Mouse (Mus musculus) small intestine, adult 2 months (tissue): ENCODE data around the gene Pef1. TPM values are rescaled to one million over a fixed set of nuclear protein-coding genes. Genes with fewer than 3 reads are reported as not detected.
A peak's percentile ranks its signal among the peaks of the same experiment; 100 is the strongest.

Source experiments
- H3K27ac ChIP-seq: fragments of 200-500 bp; 2 replicates; pipeline ENCODE4 v1.5.1; 2012; ENCODE audit warnings: low read depth, low read length, control low read depth, inconsistent platforms; ENCODE audit not compliant: insufficient read depth
- H3K27me3 ChIP-seq: fragments of 200-500 bp; 2 replicates; pipeline ENCODE4 v1.6.1; 2012; ENCODE audit warnings: mild to moderate bottlenecking, moderate library complexity, low read length, inconsistent platforms; ENCODE audit not compliant: control insufficient read depth, insufficient read depth
- H3K36me3 ChIP-seq: fragments of 200-500 bp; 2 replicates; pipeline ENCODE4 v1.6.1; 2012; ENCODE audit warnings: mild to moderate bottlenecking, low read length, control low read depth, inconsistent platforms; ENCODE audit not compliant: control insufficient read depth, insufficient read depth
- H3K4me1 ChIP-seq: fragments of 200-500 bp; 2 replicates; pipeline ENCODE4 v1.6.1; 2012; ENCODE audit warnings: low read length, inconsistent platforms, mixed read lengths; ENCODE audit not compliant: control insufficient read depth, insufficient read depth, insufficient read length
- H3K4me3 ChIP-seq: fragments of 200-500 bp; 2 replicates; pipeline ENCODE4 v1.5.1; 2012; ENCODE audit warnings: low read depth, mild to moderate bottlenecking, control low read depth, inconsistent platforms, low read length, moderate library complexity
- CTCF ChIP-seq: fragments of 200-500 bp; IDR thresholded peaks from 2 replicates; pipeline ENCODE4 v1.5.1; 2012; ENCODE audit warnings: low read depth, mild to moderate bottlenecking, control low read depth, inconsistent platforms, low read length, moderate library complexity, mixed read lengths; ENCODE audit not compliant: insufficient replicate concordance, insufficient read length; ENCODE audit errors: extremely low read depth
- POLR2A ChIP-seq: fragments of 200-500 bp; IDR thresholded peaks from 2 replicates; pipeline ENCODE4 v1.6.1; 2012; ENCODE audit warnings: low read depth, mild to moderate bottlenecking, control low read depth, inconsistent platforms, low read length, moderate library complexity
- WGBS: fragments of 180-500 bp; shearing (Covaris S2); methylation state at CpG from one replicate; pipeline ENCODE4 v1.1.7; 2018; 5-methylcytosine and 5-hydroxymethylcytosine counted together
- polyA plus RNA-seq: library from polyadenylated mRNA; depleted of rRNA; stranded (reverse); fragments of >200 nt; gene quantifications from 2 replicates; pipeline ENCODE4 v1.2.3, GENCODE M21; 2012

Pef1 gene
- polyA plus RNA-seq, 1 experiment, result 171 TPM

GRCm38 (mm10) chr4:130139214-130139492 is 36.8 kb downstream of the Pef1 start, which contains the start of gene Hcrtr1:
TSS of gene Hcrtr1 (minus strand) at chr4:130139359.
- no peaks in the 10 kb centered on the region for H3K36me3 ChIP-seq
- H3K4me1 ChIP-seq, result peaks cover 9% of the 10 kb centered on the region
- TF ChIP-seq CTCF (no peak), POLR2A (no peak)
- peaks cover 16% of the 10 kb centered on the region for H3K27me3 ChIP-seq
- peak within 1 kb of the TSS; percentile 26 for H3K4me3 ChIP-seq
- 1% methylated on average over 15 of the region's 15 CpGs for WGBS
- H3K27ac ChIP-seq, result no peak within 1 kb of the TSS

GRCm38 (mm10) chr4:130140992-130141402 is 38.6 kb downstream of the Pef1 start:
- H3K27ac ChIP-seq, result no peak overlapping the region
- WGBS, result 59% methylated on average over 9 of the region's 9 CpGs
- H3K4me1 ChIP-seq, result peaks cover 9% of the 10 kb centered on the region
- no peaks in the 10 kb centered on the region for H3K36me3 ChIP-seq
- H3K27me3 ChIP-seq, result peaks cover 16% of the 10 kb centered on the region
- no peak overlapping the region for H3K4me3 ChIP-seq
- TF ChIP-seq POLR2A (no peak), CTCF (no peak)

- TF ChIP-seq CTCF (no peak), POLR2A (no peak)
- Histone ChIP-seq H3K27me3 (peaks cover 16% of the 10 kb centered on the region), H3K27ac (no peak overlapping the region), H3K36me3 (no peaks in the 10 kb centered on the region), H3K4me3 (no peak overlapping the region), H3K4me1 (peaks cover 9% of the 10 kb centered on the region)
- 65% methylated on average over 3 of the region's 3 CpGs for WGBS
These were observed 39.4 kb downstream of the Pef1 start for GRCm38 (mm10) chr4:130141786-130142185.

GRCm38 (mm10) chr4:130148405-130148804 is 46.0 kb downstream of the Pef1 start:
- H3K27me3 ChIP-seq, result peaks cover 4% of the 10 kb centered on the region; the same call in 1 of the 2 replicates
- WGBS, result 33% methylated on average over 10 of the region's 10 CpGs
- H3K36me3 ChIP-seq, result no peaks in the 10 kb centered on the region
- no peak overlapping the region for H3K27ac ChIP-seq
- no peak overlapping the region for H3K4me3 ChIP-seq
- no peak for TF ChIP-seq CTCF
- no peak for TF ChIP-seq POLR2A
- no peaks in the 10 kb centered on the region for H3K4me1 ChIP-seq

GRCm38 (mm10) chr4:130154250-130154649 is 51.9 kb downstream of the Pef1 start:
- no peak overlapping the region for H3K4me3 ChIP-seq
- no peak overlapping the region for H3K27ac ChIP-seq
- peaks cover 4% of the 10 kb centered on the region; the same call in 1 of the 2 replicates for H3K27me3 ChIP-seq
- TF ChIP-seq CTCF (no peak), POLR2A (no peak)
- H3K36me3 ChIP-seq, result no peaks in the 10 kb centered on the region
- 72% methylated on average over 3 of the region's 3 CpGs for WGBS
- H3K4me1 ChIP-seq, result peaks cover 2% of the 10 kb centered on the region; the same call in 1 of the 2 replicates

GRCm38 (mm10) chr4:130156812-130157371 is 54.5 kb downstream of the Pef1 start:
- H3K36me3 ChIP-seq, result no peaks in the 10 kb centered on the region
- no peak overlapping the region for H3K27ac ChIP-seq
- TF ChIP-seq POLR2A (no peak), CTCF (no peak)
- WGBS, result 38% methylated on average over 12 of the region's 12 CpGs
- peaks cover 4% of the 10 kb centered on the region; the same call in 1 of the 2 replicates for H3K27me3 ChIP-seq
- peaks cover 2% of the 10 kb centered on the region; the same call in 1 of the 2 replicates for H3K4me1 ChIP-seq
- H3K4me3 ChIP-seq, result no peak overlapping the region

- peak overlapping the region; percentile 38; the same call in 1 of the 2 replicates for H3K27ac ChIP-seq
- no peak overlapping the region for H3K4me3 ChIP-seq
- H3K27me3 ChIP-seq, result no peaks in the 10 kb centered on the region
- TF ChIP-seq CTCF (no peak), POLR2A (no peak)
- peaks cover 2% of the 10 kb centered on the region for H3K4me1 ChIP-seq
- WGBS, result 63% methylated on average over 4 of the region's 4 CpGs
- H3K36me3 ChIP-seq, result peaks cover 10% of the 10 kb centered on the region
These were observed 59.0 kb downstream of the Pef1 start for GRCm38 (mm10) chr4:130161349-130161748.
